Mouse (Mus musculus) embryonic facial prominence, embryonic 10.5 days (tissue): ENCODE results near the gene Erf. TPM values are rescaled to one million over a fixed set of nuclear protein-coding genes. Genes with fewer than 3 reads are reported as not detected.

Experiments used
- DNase-seq: peaks from one replicate; pipeline ENCODE4 v3.0.0-alpha.2; 2017; ENCODE audit warnings: low spot score
- H3K27ac ChIP-seq: fragments of 300-500 bp; sonication (generic); replicated peaks from 2 replicates; pipeline ENCODE4 v1.5.1; 2016; ENCODE audit warnings: mild to moderate bottlenecking
- H3K27me3 ChIP-seq: fragments of 300-500 bp; sonication (generic); replicated peaks from 2 replicates; pipeline ENCODE4 v1.6.1; 2016; ENCODE audit warnings: low read depth, mild to moderate bottlenecking; ENCODE audit not compliant: poor library complexity, severe bottlenecking
- H3K36me3 ChIP-seq: fragments of 300-500 bp; sonication (generic); replicated peaks from 2 replicates; pipeline ENCODE4 v1.6.1; 2016; ENCODE audit warnings: mild to moderate bottlenecking, moderate library complexity
- H3K4me1 ChIP-seq: fragments of 300-500 bp; sonication (generic); 2 replicates; pipeline ENCODE4 v1.6.1; 2016
- H3K4me3 ChIP-seq: fragments of 300-500 bp; sonication (generic); 2 replicates; pipeline ENCODE4 v1.5.1; 2016; ENCODE audit warnings: mild to moderate bottlenecking, moderate library complexity
- H3K9me3 ChIP-seq: fragments of 300-500 bp; sonication (generic); 2 replicates; pipeline ENCODE4 v1.6.1; 2016; ENCODE audit warnings: mild to moderate bottlenecking
- WGBS: fragments of 180-500 bp; shearing (Covaris S2); methylation state at CpG from one replicate; pipeline ENCODE4 v1.1.7; 2016; 5-methylcytosine and 5-hydroxymethylcytosine counted together
- polyA plus RNA-seq: library from polyadenylated mRNA; unstranded; fragments of >200 nt; fragmentation: Nextera tagmentation; extraction: Ambion mirVana; gene quantifications from 2 replicates; pipeline ENCODE4 v1.2.1, GENCODE M21; 2016

The Erf gene
- polyA plus RNA-seq, 1 experiment from 2014 or later = 10.9 TPM

- Histone ChIP-seq H3K27me3 (no peaks in the 10 kb centered on the region), H3K36me3 (peaks cover 86% of the 10 kb centered on the region), H3K4me3 (no peak overlapping the region), H3K27ac (no peak overlapping the region), H3K4me1 (peaks cover 22% of the 10 kb centered on the region), H3K9me3 (no peaks in the 10 kb centered on the region; the same call in 1 of the 2 replicates)
- WGBS = 95% methylated on average over 12 of the region's 12 CpGs
- no peak for DNase-seq
Measured at GRCm38 (mm10) chr7:25288011-25288410, 37.5 kb upstream of the Erf start.

DNA sequence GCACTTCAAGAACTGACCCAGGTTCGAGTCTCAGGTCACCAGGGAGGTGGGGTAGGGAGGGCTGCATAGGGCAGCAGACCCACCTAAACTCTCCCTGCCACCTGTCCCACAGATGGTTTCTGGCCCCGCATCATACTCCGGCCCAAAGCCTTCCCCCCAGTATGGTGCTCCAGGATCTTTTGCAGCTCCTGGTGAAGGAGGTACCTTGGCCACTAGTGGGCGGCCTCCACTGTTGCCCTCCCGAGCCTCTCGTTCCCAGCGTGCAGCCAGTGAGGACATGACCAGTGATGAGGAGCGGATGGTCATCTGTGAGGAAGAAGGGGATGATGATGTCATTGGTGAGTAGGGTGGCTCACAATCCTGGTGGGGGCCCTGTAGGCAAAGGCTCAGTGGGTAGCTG, 36.4 kb upstream of the Erf start:
- 84% methylated on average over 8 of the region's 8 CpGs for WGBS
- Histone ChIP-seq H3K27ac (no peak overlapping the region), H3K27me3 (no peaks in the 10 kb centered on the region), H3K36me3 (peaks cover 76% of the 10 kb centered on the region), H3K4me3 (no peak overlapping the region), H3K4me1 (peaks cover 29% of the 10 kb centered on the region), H3K9me3 (no peaks in the 10 kb centered on the region; the same call in 1 of the 2 replicates)
- DNase-seq = no peak

GRCm38 (mm10) chr7:25285511-25286238, 35.1 kb upstream of the Erf start:
- peaks cover 41% of the 10 kb centered on the region for H3K4me1 ChIP-seq
- no peak for DNase-seq
- no peak overlapping the region for H3K27ac ChIP-seq
- no peaks in the 10 kb centered on the region; the same call in 1 of the 2 replicates for H3K9me3 ChIP-seq
- 0 out of 2 replicates have a peak overlapping the region, but pooled peaks have one; percentile 8 for H3K4me3 ChIP-seq
- 93% methylated on average over 20 of the region's 20 CpGs for WGBS
- H3K27me3 ChIP-seq = no peaks in the 10 kb centered on the region
- peaks cover 63% of the 10 kb centered on the region for H3K36me3 ChIP-seq

- Histone ChIP-seq H3K4me3 (peak overlapping the region; percentile 72), H3K27ac (no peak overlapping the region)
- WGBS = 86% methylated on average over 5 of the region's 5 CpGs
Measured at GRCm38 (mm10) chr7:25284766-25285165, 34.2 kb upstream of the Erf start.

DNA sequence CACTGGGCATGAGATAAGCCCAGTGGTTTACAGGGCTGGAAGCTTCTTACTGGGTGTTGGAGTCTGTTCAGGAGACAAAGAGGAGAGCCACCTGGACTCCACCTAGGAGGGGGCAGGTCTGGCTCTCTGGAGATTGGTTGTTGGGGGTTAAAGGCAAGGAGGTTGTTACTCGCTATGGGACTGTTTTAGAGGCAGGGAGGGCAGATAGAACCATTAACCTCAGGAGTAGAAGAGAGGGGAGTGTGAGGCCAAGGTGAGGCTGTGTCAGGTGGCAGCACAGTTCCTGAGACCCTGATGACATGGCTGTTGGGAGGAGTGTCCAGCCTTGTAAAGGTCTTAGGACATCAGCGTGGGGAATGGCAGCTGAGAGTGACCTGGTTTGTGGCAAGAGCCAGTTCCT, 33.6 kb upstream of the Erf start:
- peaks cover 48% of the 10 kb centered on the region for H3K36me3 ChIP-seq
- no peaks in the 10 kb centered on the region for H3K27me3 ChIP-seq
- H3K9me3 ChIP-seq = no peaks in the 10 kb centered on the region; the same call in 1 of the 2 replicates
- H3K27ac ChIP-seq = peak overlapping the region; percentile 98; the same call in 1 of the 2 replicates
- peak overlapping the region; percentile 72 for H3K4me3 ChIP-seq
- peaks cover 56% of the 10 kb centered on the region for H3K4me1 ChIP-seq
- 80% methylated on average over 2 of the region's 2 CpGs for WGBS
- no peak for DNase-seq

More at GRCm38 (mm10) chr7:25284766-25285165, 34.2 kb upstream of the Erf start:
- Histone ChIP-seq H3K4me1 (peaks cover 50% of the 10 kb centered on the region), H3K36me3 (peaks cover 54% of the 10 kb centered on the region), H3K9me3 (no peaks in the 10 kb centered on the region; the same call in 1 of the 2 replicates), H3K27me3 (no peaks in the 10 kb centered on the region)
- no peak for DNase-seq

GRCm38 (mm10) chr7:25283637-25284036, 33.1 kb upstream of the Erf start:
- Histone ChIP-seq H3K27me3 (no peaks in the 10 kb centered on the region), H3K4me1 (peaks cover 59% of the 10 kb centered on the region), H3K36me3 (peaks cover 43% of the 10 kb centered on the region), H3K27ac (peak overlapping the region; percentile 98), H3K9me3 (no peaks in the 10 kb centered on the region), H3K4me3 (peak overlapping the region; percentile 72)
- no peak for DNase-seq
- WGBS = 35% methylated on average over 5 of the region's 5 CpGs

DNA sequence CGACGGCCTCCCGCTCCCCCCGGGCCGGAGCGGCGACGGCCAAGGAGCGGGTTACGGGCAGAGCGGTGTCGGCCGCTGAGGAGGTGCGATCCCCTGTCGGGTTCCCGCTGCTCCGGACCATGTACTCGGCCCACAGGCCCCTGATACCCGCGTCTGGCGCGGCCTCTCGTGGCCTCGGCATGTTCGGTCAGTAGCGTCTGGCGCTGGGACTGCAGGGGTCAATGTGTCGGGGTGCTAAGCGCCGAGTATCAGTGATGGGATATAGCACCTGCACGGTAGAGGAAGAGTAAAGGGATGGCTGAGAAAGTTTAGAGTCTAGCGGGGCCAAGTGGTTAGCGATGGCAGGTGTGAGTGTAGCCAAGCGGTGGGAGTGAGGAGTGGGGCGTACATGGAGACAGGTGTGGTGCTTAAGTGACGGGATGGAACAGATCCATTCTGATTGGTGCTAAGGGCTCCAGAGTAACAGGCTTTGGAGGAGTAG, 32.2 kb upstream of the Erf start:
- Histone ChIP-seq H3K36me3 (peaks cover 34% of the 10 kb centered on the region), H3K4me3 (peak overlapping the region; percentile 72), H3K27ac (peak overlapping the region; percentile 98), H3K9me3 (no peaks in the 10 kb centered on the region), H3K4me1 (peaks cover 62% of the 10 kb centered on the region), H3K27me3 (no peaks in the 10 kb centered on the region)
- WGBS = under 1% methylated on average over 36 of the region's 36 CpGs
- DNase-seq = no peak

DNA sequence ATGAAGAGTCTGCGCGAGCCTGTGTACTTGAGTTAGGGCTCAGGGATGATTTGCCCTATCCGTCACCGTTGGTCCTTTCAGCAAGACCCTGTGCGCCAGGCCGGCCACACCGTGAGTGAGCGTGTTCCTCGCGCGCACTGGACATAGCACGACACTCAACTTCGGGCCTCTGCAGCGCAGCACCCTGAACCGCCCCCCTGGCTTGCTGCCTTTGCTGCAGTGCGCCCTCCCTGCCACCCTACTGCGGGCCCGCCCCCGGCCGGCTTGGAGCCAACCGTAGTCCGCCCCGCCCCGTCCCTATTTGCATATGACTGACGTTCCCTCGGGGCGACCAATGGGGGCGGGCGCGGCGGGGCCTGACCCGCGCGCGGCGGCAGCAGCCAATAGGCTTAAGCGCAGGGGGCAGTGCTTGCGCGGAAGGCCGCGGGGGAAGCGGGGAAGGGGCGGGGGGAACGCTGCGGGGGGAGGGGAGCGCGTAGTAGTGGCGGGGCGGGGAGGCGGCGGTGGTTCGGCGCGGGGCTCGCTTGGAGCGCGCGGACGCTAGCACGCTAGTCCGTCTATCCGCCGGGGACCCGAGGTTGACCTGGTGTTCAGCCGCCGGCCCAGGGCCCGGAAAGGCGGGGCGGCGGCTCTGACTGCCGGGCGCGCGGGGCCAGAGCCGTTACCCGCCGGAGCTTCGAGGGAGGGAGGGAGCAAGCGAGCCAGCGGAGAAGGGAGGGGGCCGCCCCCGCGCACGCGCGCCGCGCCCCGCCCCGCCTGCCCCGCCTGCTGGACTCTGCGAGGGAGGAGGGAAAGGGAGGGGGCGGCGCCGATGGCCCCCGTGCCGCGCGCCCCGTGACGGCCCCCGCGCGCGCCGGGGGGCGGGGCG, 31.4 kb upstream of the Erf start:
- DNase-seq = peak; percentile 99
- peaks cover 26% of the 10 kb centered on the region for H3K36me3 ChIP-seq
- no peaks in the 10 kb centered on the region for H3K9me3 ChIP-seq
- H3K4me3 ChIP-seq = peak overlapping the region; percentile 72
- no peaks in the 10 kb centered on the region for H3K27me3 ChIP-seq
- peaks cover 69% of the 10 kb centered on the region for H3K4me1 ChIP-seq
- WGBS = under 1% methylated on average over 105 of the region's 108 CpGs
- peak overlapping the region; percentile 98 for H3K27ac ChIP-seq

DNA sequence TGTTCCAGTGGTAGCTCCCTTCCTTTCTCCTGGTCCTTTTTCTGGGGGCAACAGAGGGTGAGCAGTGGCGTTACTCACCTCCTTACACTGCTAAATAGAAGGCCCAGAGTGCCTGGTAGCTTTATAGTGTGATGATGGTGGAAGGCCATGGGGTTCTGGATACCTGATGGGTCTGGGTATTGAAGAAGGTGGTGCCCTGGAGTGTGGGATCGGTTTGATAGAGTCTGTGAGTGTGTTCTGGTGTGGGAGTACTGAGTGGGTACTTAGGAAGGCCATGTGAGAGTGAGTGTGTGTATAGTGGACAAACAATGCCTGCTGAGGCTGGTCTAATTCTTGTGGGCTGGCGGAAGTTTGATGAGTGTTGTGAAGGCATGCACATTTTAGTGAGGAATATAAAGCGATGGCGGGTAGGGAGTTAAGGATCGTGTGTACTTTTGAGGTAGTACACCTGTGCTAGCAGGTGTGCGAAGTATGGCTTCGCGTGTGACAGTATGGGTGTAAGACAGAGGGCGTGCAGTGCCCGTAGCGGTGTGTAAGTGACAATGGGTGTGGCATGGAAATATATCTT, 30.7 kb upstream of the Erf start:
- Histone ChIP-seq H3K27ac (peak overlapping the region; percentile 98), H3K9me3 (no peaks in the 10 kb centered on the region), H3K4me1 (peaks cover 77% of the 10 kb centered on the region), H3K36me3 (peaks cover 19% of the 10 kb centered on the region), H3K27me3 (no peaks in the 10 kb centered on the region), H3K4me3 (peak overlapping the region; percentile 72)
- 28% methylated on average over 12 of the region's 12 CpGs for WGBS
- DNase-seq = no peak

DNA sequence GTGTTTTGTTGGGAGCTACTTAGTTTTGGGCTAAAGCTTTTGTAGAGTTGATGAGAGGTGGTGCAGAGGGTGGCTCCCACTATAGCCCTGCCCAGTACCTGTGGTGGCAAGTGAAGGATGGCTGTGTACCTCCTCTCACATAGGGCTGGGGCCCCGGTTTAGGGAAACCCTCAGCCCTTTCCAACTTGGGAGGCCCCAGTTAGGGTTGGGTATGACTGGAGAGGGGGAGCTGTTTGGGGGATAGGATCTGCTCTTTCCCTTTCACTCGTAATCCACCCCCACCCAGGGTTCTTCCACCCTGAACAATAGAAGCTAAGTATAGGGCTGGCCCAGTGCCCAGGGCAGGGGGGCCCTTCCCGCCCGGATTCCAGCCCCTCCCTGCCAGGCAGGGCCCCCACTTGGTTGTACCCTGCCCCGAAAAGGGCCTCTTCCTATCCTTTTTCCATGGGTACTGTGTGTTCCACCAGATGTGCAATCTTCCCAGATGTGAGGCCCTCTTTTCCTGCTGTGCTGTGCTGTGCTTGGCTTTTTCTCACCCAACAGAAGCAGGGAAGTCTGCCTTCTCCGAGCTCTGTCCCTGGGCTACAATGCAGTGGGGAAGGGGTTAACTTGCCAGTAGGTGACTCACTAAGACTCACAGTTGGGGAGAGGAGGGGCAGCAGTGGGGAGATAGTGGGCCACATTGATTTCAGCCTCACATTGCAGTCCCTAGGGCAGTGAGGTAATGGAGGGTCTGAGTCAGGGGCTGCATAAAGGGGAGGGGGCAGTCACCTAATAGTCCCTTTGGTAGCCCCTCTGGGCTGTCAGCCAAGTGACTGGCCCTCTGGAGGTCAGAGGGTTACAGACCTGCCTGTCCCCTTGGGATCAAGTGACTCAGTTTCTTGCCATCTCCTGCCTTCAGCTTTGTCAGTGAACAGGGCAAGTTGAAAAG, 29.6 kb upstream of the Erf start:
- DNase-seq = peak; percentile 66
- under 1% methylated on average over 6 of the region's 6 CpGs for WGBS
- peak overlapping the region; percentile 98 for H3K27ac ChIP-seq
- H3K36me3 ChIP-seq = peaks cover 8% of the 10 kb centered on the region
- no peaks in the 10 kb centered on the region for H3K9me3 ChIP-seq
- H3K4me3 ChIP-seq = peak overlapping the region; percentile 72
- H3K27me3 ChIP-seq = no peaks in the 10 kb centered on the region
- peaks cover 87% of the 10 kb centered on the region for H3K4me1 ChIP-seq

DNA sequence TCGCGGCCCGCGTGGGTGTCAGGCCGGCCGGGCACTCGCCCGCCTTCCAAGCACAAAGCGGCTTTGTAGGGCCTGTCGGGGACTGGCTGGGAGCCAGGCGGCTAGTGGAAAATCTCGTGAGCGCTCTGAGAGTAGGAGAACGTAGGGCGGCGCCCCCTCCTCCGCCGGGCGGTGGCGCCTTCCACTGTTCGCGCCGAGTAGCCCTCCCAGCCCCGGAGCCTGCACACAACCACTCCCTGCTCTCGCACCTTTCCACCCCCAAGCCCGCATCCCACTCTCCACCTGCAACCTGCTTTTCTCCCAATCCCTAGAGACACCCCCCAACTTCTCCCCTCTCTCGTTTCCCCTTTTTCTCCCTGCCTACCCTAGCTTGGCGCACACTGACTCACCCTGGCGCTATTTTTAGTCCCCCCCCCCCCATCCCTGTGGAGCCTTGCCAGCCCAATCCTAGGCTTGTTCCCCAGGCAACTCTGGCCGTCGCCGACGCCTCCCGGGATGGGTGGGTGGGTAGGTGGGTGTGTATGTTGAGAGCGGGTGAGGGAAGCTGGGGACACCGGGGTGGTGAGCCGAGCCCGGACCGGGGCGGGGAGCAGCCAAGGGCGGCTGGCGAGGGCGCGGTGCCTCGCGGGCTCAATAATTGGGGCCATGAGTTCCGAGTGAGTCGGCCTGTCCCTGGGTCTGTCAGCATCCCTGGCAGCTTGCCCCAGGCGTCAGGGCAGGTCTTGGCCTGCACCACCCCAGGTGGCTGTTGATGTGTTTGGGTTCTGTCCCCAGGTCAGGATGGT, 28.7 kb upstream of the Erf start:
- Histone ChIP-seq H3K4me1 (peaks cover 86% of the 10 kb centered on the region), H3K4me3 (peak overlapping the region; percentile 72), H3K27me3 (no peaks in the 10 kb centered on the region), H3K36me3 (no peaks in the 10 kb centered on the region), H3K27ac (peak overlapping the region; percentile 98), H3K9me3 (no peaks in the 10 kb centered on the region)
- DNase-seq = peak; percentile 89
- under 1% methylated on average over 49 of the region's 49 CpGs for WGBS
